Mouse (Mus musculus): ENCODE measurements around the gene Dmap1.

Gene Dmap1

GRCm38 (mm10) chr4:117656961-117657360 lies 25.1 kb downstream of the Dmap1 start:
- no peak for DNase-seq (ENCODE audit: extremely low read depth, low read depth, low spot score)

DNA sequence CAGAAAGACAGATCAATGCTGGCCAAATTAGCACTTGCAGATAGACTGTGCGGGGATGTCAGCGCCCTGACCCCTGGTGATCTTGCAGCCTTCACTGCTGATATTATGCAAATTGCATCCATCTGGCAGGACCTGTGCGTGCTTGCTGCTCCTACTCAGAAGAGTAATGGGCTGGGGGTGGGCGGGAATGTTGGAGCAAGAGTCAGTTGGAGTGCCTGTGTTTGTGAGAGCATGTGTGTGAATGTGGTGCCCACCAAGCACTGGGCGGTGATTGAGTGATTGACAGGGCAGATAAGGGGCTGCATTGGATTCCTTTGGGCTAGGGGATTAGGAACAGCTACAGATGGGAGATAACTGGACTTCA lies 26.6 kb downstream of the Dmap1 start:
- DNase-seq (ENCODE audit: extremely low read depth, low read depth, low spot score) = no peak

DNA sequence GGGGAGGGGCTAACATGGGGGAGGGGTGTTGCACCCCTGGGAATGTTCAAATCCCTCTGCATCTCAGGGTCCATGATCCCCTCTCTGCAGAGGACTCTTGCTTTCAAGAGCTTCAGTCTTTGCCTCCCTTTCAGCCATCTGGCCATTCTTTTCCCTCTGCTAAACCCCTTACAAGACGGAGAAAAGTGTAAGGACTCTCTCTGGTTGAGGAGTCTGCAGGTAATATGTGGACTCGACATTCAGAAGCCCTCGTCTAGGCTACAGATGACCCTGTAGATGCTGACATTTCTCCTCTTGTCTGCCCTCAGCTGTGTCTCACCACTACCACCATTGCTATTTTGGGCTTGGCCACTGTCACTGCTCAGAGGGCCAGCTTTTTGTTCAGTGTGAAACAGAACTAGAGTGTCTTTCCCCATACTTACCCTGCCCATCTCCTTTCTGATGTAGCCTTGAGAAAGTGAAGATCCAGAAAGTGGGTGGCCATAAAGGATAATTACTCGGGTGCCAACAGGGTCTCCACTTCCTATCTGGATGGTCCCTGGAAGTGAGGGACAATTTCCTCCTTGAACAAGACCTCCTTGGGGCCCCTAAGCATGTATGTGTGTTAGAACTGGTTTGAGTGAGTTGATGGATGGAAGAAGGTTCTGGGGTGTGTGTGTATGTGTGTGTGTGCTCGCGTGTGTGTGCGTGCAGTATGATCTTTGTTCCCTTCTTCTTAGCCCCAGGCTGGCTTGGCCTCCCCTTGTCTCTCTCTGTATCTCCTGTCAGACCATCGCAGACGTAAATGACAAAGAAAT lies 27.2 kb downstream of the Dmap1 start:
- DNase-seq (ENCODE audit: extremely low read depth, low read depth, low spot score) = no peak

DNA sequence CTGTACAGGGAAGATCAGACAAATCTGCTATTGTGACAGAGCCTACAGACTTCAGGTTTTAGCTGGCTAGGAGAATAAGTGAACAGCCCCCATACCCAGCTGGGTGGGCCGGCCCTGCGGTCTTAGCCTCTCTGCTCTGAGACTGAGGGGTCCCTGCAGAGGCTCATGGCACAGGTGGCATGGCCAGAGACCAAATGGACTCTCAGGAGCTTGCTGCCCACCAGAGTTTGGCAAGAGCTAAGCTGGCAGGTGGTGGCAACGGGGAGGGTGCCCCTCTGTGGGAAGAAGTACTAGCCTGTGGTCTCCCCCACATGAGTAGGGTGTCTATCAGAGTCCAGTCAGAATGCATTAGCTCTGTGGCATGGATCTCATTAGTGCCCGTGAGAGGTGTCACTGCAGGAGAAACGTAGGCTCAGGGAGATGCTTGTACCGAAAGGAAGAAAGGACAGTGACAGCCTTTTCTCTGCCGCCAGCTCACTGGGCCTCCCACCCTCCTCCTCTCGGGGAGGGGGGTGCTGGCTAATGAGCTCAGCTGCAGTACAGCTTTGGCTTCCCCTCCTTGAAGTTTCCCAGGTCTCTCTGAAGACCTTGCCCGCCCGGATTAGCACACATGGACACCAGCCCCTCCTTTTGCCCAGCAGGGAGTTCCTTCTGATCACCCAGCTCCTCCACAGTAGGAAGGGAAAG lies 27.9 kb downstream of the Dmap1 start:
- no peak for DNase-seq (ENCODE audit: extremely low read depth, low read depth, low spot score)

GRCm38 (mm10) chr4:117652727-117653126 lies 29.3 kb downstream of the Dmap1 start:
- DNase-seq (ENCODE audit: extremely low read depth, low read depth, low spot score) = no peak

GRCm38 (mm10) chr4:117651626-117652101 lies 30.4 kb downstream of the Dmap1 start:
- DNase-seq (ENCODE audit: extremely low read depth, low read depth, low spot score) = peak; percentile 11

GRCm38 (mm10) chr4:117646926-117647755 lies 34.9 kb downstream of the Dmap1 start:
- no peak for DNase-seq (ENCODE audit: extremely low read depth, low read depth, low spot score)

DNA sequence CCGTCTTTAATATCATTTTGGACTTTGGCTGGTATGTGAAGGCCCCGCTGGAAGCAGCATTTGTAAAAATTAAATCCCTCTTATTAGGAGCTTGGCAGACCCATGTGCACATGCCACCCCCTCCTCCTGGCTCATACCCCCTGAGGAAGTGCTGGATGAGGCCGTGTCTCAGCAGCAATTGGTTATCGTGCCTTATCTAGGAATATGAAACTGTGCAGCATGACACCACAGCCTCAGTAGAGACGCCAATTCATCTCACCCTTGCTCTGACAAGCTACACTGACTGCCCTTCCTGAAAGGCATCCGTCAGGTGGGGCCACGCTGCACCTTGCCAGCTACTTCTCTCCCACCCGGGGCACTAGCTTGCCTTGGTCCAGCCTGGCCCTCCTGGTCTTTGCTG lies 35.6 kb downstream of the Dmap1 start:
- no peak for DNase-seq (ENCODE audit: extremely low read depth, low read depth, low spot score)

- DNase-seq (ENCODE audit: extremely low read depth, low read depth, low spot score) = peak; percentile 49
Measured at GRCm38 (mm10) chr4:117645859-117646258, 36.2 kb downstream of the Dmap1 start.

GRCm38 (mm10) chr4:117645031-117645435 lies 37.0 kb downstream of the Dmap1 start:
- DNase-seq (ENCODE audit: extremely low read depth, low read depth, low spot score) = no peak

DNA sequence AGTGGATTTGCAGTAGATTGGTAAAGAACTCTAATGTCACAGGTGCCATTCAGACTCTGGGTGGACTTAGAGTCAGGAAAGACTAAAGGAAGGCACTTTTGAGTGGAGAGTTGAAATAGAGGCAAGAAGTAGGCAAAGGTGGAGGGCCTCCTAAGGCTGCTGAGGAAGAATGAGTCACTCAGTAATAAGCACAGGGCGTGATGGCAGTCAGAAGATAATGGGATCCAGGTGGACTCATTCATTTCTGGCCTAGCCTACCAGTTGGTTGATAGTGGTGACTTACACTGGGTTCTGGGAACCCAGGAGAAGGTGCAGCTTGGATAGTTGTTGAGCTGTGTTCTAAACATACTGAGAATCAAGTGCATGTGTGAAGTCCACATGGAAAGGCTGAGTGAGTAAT lies 40.3 kb downstream of the Dmap1 start:
- DNase-seq (ENCODE audit: extremely low read depth, low read depth, low spot score) = no peak

DNA sequence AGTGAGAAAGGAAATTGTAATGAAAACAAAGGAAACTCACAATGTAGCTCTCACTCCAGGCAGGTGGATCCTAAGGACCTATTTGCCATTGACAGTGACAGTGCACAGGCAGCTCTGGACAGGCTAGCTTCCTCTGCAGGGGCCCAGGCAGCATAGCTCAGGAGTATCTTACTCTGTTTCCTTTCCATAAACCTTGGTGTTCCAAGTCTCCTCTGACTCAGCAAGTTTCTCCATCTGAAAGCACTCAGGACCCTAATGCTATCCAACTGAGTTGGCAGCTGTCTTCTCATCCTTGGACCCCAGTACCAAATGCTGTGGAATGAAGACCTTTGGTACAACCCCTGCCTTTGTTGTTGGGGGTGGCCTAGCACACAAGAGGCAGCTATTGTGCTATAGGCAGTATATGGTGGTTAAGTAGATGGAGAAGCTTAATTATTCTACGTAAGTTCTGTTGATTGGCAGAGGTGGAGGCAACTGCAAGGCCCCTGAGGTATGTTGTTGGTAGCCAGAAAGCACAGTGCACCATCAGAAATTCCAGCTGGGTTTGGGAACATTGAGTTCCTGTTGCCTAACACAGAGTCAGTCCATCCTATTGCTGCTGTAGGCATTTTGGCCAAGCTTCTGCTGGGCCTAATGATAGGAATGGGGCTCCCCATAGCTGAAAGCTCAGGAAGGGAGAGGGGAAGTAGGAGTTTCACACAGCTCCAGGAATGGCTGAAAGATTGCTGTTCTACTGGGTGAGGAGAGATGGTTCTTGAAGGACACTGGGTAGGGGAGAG lies 41.0 kb downstream of the Dmap1 start:
- peak; percentile 70 for DNase-seq (ENCODE audit: extremely low read depth, low read depth, low spot score)

DNA sequence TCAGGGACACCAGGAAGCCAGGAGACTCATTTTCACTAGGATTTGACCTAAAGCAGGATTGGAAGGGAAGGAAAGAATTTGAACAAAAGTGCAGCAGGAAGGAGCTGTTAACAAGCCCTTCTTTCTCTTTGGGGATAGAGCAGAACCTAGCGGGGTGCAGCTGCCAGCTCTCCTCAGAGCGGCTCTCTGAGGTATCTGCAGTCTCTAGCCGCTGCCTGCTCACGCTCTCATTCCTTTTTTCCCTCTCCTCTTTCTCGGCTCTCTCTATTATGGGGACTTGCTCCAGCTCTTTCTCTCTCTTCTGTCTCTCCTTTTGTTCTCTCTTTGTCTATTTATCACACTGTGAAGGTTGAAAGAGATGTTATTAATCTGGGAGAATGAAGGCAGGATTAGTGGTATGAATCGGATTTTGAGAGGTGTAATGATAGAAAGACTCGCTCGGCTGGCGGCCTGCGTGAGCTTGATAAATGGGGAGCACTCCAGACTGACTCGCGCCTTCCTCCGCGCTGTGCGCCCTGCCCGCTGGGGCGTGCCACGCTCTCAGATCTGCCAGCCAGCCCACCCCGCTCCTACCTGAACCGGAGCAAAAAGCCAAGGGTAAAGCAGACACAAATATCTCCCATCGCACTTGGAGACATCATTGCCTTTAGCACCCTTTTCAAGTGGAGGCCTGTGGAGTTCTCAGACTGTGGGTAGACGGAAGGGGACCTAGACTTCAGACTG lies 45.0 kb downstream of the Dmap1 start:
- no peak for DNase-seq (ENCODE audit: extremely low read depth, low read depth, low spot score)

DNA sequence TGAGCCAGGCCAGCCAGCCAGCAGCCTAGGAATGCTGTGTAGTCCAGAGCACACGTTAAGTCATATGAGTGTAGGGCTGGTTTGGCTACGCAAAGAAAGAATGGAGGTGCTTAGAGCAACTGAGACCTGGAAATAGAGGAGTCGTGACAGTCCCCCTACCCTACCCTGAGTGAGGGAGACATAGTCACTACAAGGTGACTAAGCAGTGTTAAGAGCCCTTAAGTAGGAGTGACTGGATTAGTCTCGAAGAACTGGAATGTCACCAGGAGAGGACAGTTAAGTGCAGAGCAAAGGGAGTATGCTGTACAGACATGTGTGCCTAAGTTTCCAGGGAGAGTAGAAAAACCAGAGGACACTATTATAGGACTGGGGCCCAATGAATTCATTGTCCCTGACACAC lies 45.9 kb downstream of the Dmap1 start:
- DNase-seq (ENCODE audit: extremely low read depth, low read depth, low spot score) = no peak

GRCm38 (mm10) chr4:117634642-117635041 lies 47.4 kb downstream of the Dmap1 start:
- no peak for DNase-seq (ENCODE audit: extremely low read depth, low read depth, low spot score)

GRCm38 (mm10) chr4:117633527-117633926 lies 48.5 kb downstream of the Dmap1 start:
- no peak for DNase-seq (ENCODE audit: extremely low read depth, low read depth, low spot score)

- DNase-seq (ENCODE audit: extremely low read depth, low read depth, low spot score) = no peak
Measured at GRCm38 (mm10) chr4:117630053-117630670, 51.9 kb downstream of the Dmap1 start.

- DNase-seq (ENCODE audit: extremely low read depth, low read depth, low spot score) = no peak
Measured at GRCm38 (mm10) chr4:117628464-117628863, 53.6 kb downstream of the Dmap1 start.

Measured in fat pad, adult 2 months (tissue).